Mouse (Mus musculus): Measurements from ENCODE around the gene Nek6. TPM values are rescaled to one million over a fixed set of nuclear protein-coding genes. Genes with fewer than 3 reads are reported as not detected.

The Nek6 gene
- total and polyA plus RNA-seq, 3 experiments, result 3.7 to 5.4 TPM; not detected in 1

- no peak overlapping the region for H3K4me3 ChIP-seq (ENCODE audit: control insufficient read depth in 1 of 2, insufficient read depth in 1 of 2, low read depth in 2 of 2, low read length in 2 of 2)
- peaks cover 0 to 37% of the 10 kb centered on the region in 2 experiments; a peak in 2 of 4 replicates for H3K4me1 ChIP-seq (ENCODE audit: control insufficient read depth in 1 of 2, insufficient read depth in 2 of 2, low read length in 2 of 2)
- TF ChIP-seq CHD2 (IDR thresholded peaks at IDR 0.05; ENCODE audit: low read length) (no peak), ZNF384 (IDR thresholded peaks at IDR 0.05; ENCODE audit: low read depth, low read length) (no peak), SMC3 (IDR thresholded peaks at IDR 0.05; ENCODE audit: low read depth, low read length) (no peak), MAFK (IDR thresholded peaks at IDR 0.05; ENCODE audit: borderline replicate concordance, low read depth, low read length) (no peak), NRF1 (IDR thresholded peaks at IDR 0.05; ENCODE audit: insufficient read depth, low read depth, low read length, poor library complexity, severe bottlenecking) (no peak), CHD1 (IDR thresholded peaks at IDR 0.05; ENCODE audit: low read depth, low read length) (no peak), MAZ (IDR thresholded peaks at IDR 0.05; ENCODE audit: low read depth, low read length) (no peak), UBTF (IDR thresholded peaks at IDR 0.05; ENCODE audit: borderline replicate concordance, insufficient read depth, low read depth, low read length) (no peak), ZKSCAN1 (IDR thresholded peaks at IDR 0.05; ENCODE audit: low read depth, low read length) (no peak), MYC (IDR thresholded peaks at IDR 0.05; ENCODE audit: low read depth, low read length) (no peak), USF2 (IDR thresholded peaks at IDR 0.05; ENCODE audit: borderline replicate concordance in 1 of 2, insufficient read depth in 1 of 2, low read depth in 1 of 2, low read length in 2 of 2) (no peak), RCOR1 (IDR thresholded peaks at IDR 0.05; ENCODE audit: low read depth, low read length) (no peak), JUND (IDR thresholded peaks at IDR 0.05; ENCODE audit: low read depth, low read length) (no peak), ELF1 (IDR thresholded peaks at IDR 0.05; ENCODE audit: low read depth, low read length) (no peak)
- peaks cover 0 to 25% of the 10 kb centered on the region in 2 experiments; a peak in 2 of 4 replicates for H3K36me3 ChIP-seq (ENCODE audit: control insufficient read depth in 1 of 2, insufficient read depth in 2 of 2, low read length in 2 of 2)
- H3K9ac ChIP-seq (ENCODE audit: control insufficient read depth, low read depth, low read length, poor library complexity, severe bottlenecking), result no peak overlapping the region
- H3K27ac ChIP-seq (ENCODE audit: control insufficient read depth, low read depth, low read length), result no peak overlapping the region
- no peak for DNase-seq (ENCODE audit: low read depth, low spot score)
- no peaks in the 10 kb centered on the region for H3K27me3 ChIP-seq (ENCODE audit: control insufficient read depth in 1 of 2, insufficient read depth in 2 of 2, low read length in 2 of 2)
- no peaks in the 10 kb centered on the region for H3K79me2 ChIP-seq (ENCODE audit: control insufficient read depth, insufficient read depth, low read length, poor library complexity)
- no peaks in the 10 kb centered on the region for H3K9me3 ChIP-seq (replicated peaks; ENCODE audit: insufficient read depth, low read length)
Observed at GRCm38 (mm10) chr2:38529582-38530152, 18.2 kb downstream of the Nek6 start.

- Histone ChIP-seq H3K4me1 (ENCODE audit: control insufficient read depth in 1 of 2, insufficient read depth in 2 of 2, low read length in 2 of 2) (peaks cover 0 to 49% of the 10 kb centered on the region in 2 experiments; a peak in 2 of 4 replicates), H3K27me3 (ENCODE audit: control insufficient read depth in 1 of 2, insufficient read depth in 2 of 2, low read length in 2 of 2) (no peaks in the 10 kb centered on the region), H3K4me3 (ENCODE audit: control insufficient read depth in 1 of 2, insufficient read depth in 1 of 2, low read depth in 2 of 2, low read length in 2 of 2) (no peak overlapping the region), H3K79me2 (ENCODE audit: control insufficient read depth, insufficient read depth, low read length, poor library complexity) (no peaks in the 10 kb centered on the region), H3K27ac (ENCODE audit: control insufficient read depth, low read depth, low read length) (peak overlapping the region; percentile 12; the same call in 1 of the 2 replicates), H3K9ac (ENCODE audit: control insufficient read depth, low read depth, low read length, poor library complexity, severe bottlenecking) (no peak overlapping the region), H3K36me3 (ENCODE audit: control insufficient read depth in 1 of 2, insufficient read depth in 2 of 2, low read length in 2 of 2) (peaks cover 0 to 35% of the 10 kb centered on the region in 2 experiments; a peak in 2 of 4 replicates), H3K9me3 (replicated peaks; ENCODE audit: insufficient read depth, low read length) (no peaks in the 10 kb centered on the region)
- TF ChIP-seq EP300 (IDR thresholded peaks at IDR 0.05; ENCODE audit: low read depth in 1 of 2, low read length in 2 of 2) (peak in 1 of 2 experiments; percentile 43; a peak in 2 of 4 replicates), NRF1 (IDR thresholded peaks at IDR 0.05; ENCODE audit: insufficient read depth, low read depth, low read length, poor library complexity, severe bottlenecking) (no peak), TAL1 (IDR thresholded peaks at IDR 0.05; ENCODE audit: low read length) (peak; percentile 94), TBP (IDR thresholded peaks at IDR 0.05; ENCODE audit: low read depth, low read length) (no peak), POLR2AphosphoS5 (IDR thresholded peaks at IDR 0.05; ENCODE audit: borderline replicate concordance, low read depth, low read length) (no peak), TCF12 (IDR thresholded peaks at IDR 0.05; ENCODE audit: low read depth, low read length) (peak; percentile 66), GATA1 (IDR thresholded peaks at IDR 0.05; ENCODE audit: low read depth, low read length) (peak; percentile 36; the same call in 1 of the 2 replicates), ETS1 (IDR thresholded peaks at IDR 0.05; ENCODE audit: low read depth, low read length) (0 out of 2 replicates have a peak, but pooled peaks have one; percentile 15)
- DNase-seq (ENCODE audit: low read depth, low spot score), result peak; percentile 70
Observed at GRCm38 (mm10) chr2:38530955-38531381, 19.5 kb downstream of the Nek6 start.

All from MEL (cell line).